Mouse (Mus musculus): ENCODE data around the gene Pip5k1c. TPM values are rescaled to one million over a fixed set of nuclear protein-coding genes. Genes with fewer than 3 reads are reported as not detected.

The Pip5k1c gene
- total RNA-seq, 2 experiments from 2014 or later: 17.3 to 51.0 TPM

DNA sequence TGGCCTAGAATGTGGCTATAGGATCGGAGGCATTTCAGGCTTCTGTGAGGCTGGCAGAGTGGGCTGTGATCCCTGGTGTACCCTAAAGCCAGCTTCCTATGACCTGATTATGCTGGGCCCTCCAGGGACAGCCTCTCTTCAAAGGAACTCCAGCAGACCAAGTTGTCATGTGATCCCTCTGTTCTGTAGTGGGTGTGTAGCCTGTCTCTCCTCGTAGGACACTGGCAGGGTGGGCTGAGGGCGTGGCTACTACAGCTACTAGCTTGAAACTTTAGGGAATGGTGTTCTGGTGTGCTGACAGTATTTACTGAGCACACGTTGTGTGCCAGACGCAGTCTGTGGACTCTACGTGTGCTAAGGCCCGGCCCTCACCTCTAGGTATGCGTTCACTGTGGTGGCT is 68.0 kb downstream of the Pip5k1c start:
- no peak for ATAC-seq (replicated peaks; ENCODE audit: low FRiP score, low TSS enrichment, poor library complexity, severe bottlenecking)

DNA sequence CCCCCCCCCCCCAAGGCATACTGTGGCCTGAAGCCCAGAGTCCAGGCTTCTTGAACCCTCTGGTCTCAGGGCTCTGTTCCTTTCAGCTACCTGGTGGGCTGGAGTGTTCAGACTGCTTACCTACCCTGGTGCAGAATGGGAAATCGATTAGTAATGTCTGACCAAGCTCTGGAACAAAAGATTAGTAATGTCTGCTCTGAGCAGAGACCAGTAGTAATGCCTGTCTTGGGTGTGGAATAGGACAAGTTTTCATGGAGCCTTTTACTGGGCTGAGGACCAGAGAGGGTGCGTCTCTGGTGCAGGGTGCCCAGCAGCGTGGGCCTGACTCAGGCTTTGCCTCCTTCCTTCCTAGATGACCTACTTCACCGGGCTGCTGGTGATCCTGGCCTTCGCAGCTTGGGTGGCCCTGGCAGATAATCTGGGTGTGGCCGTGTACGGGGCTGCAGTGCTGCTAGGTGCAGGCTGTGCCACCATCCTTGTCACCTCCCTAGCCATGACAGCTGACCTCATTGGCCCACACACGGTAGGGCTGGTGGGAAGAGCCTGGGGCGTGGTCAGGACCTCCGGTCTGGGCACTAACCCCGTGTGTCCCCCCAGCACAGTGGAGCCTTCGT is 69.7 kb downstream of the Pip5k1c start:
- peak; percentile 74 for ATAC-seq (replicated peaks; ENCODE audit: low FRiP score, low TSS enrichment, poor library complexity, severe bottlenecking)

DNA sequence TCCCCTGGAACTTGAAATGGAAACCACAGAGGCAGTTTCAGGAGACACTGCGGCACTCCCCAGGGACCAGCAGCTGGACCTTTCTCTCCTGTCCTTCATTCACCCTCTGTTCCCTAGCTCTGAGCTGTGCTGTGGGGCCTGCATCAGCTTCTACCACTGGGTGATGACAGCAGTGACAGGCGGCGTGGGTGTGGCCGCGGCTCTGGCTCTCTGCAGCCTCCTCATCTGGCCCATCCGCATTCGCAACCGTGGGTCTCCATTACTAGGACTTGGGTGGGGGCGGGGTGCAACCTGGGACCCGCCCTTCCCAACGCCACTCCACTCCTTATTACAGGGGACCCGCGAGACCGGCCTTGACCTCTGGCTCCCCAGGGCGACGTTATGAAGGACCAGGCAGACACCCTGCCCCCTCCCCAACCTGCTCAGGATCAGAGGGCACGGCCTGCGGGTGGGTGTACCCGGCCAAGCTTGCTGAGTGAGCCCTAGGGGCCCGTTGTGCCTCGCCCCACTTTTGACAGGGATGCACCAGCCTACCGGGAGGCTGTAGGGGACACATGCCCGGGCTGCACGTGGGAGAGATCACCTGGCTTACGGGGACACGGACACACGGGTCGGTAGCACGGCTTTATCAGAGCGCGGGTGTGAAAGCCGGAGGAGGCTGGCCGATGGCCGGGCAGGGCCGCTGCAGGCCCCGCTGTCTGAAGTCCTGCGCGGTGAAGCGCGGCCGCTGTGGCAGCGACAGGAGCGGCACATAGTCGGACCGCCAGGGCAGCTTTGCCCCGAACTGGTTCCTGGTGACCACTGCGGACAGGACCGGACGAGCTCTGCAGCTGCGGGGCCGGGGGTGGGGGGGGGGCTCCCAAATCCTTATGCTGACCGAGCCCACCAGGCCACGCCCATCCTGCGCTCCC is 70.9 kb downstream of the Pip5k1c start:
- ATAC-seq (replicated peaks; ENCODE audit: low FRiP score, low TSS enrichment, poor library complexity, severe bottlenecking): no peak

DNA sequence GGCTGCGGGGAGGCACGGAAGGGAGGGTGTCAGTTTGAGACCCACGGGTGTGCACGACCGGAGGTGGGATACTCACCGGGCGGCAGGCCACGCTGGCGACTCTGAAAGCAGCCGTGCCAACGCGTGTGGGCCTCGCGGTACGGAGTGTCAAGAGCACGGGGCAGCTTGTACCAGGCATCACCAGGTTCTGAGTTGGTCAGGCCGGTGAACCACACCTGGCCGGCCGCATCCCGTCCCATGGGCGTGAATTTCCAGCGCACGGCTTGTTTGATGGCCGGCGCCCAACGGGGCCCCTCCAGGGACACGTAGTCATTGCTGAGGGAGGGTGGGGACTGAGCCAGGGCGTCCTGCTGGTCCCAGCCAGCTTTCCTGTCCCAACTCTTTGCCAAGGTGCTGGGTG is 71.9 kb downstream of the Pip5k1c start:
- no peak for ATAC-seq (replicated peaks; ENCODE audit: low FRiP score, low TSS enrichment, poor library complexity, severe bottlenecking)

DNA sequence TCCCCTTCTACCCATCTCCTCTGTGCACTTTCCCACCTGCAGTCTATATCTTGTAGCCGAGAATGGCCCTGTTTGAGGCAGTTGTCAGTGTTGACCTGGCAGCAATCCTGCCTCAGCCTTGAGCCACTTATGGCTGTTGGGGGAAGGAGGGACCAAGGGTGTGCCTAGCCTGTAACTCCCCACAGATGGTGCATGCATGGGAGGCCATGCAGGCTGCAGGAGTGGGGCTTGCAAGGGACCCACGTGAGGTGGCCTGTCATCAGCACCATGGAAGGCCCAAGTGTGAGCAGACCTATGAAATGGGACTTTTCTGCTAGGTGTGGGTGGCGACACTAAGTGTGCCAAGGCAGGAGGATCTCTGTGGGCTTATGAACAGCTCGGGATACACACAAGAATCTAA is 72.3 kb downstream of the Pip5k1c start:
- no peak for ATAC-seq (replicated peaks; ENCODE audit: low FRiP score, low TSS enrichment, poor library complexity, severe bottlenecking)

DNA sequence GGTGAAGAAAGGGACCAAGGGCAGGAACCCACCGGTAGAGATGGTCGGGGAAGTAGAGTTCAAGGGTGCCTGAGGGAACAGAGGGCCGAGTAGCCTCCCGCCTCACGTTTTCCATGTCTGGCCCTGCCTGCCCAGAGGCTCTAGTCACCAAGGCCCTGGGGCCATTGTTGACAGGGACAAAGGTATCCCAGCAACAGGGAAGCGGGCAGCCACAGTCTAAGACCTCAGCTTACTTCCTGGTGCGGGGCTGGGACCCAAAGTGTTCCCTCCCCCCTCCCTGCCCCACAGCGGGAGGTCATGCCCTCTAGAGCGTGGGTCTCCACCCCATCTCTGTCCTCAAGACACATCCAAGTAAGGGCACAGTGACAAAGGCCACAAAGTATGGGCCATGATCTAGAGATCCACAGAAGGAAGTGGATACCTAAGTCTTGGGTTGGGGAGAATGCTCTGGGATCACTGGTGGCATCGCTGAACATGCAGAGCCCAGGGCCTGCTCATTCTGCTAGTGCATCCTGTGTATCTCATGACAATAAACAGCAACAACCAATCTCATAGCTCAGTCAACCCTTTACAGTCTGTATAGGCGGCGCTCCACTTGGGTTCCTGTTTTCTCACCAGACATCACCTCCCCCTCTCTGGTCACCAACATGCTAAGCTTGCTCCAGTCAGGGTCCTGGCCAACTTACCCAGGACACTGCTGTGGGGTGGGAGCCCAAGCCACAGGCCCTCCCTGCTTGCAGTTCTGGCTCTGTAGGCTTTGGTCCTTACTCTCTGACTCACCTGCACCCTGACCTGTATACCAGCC is 73.1 kb downstream of the Pip5k1c start, which contains the start of gene 4930404N11Rik:
TSS of gene 4930404N11Rik (minus strand) at position 145 of the 805 bp plus-strand sequence.
- ATAC-seq (replicated peaks; ENCODE audit: low FRiP score, low TSS enrichment, poor library complexity, severe bottlenecking): no peak

DNA sequence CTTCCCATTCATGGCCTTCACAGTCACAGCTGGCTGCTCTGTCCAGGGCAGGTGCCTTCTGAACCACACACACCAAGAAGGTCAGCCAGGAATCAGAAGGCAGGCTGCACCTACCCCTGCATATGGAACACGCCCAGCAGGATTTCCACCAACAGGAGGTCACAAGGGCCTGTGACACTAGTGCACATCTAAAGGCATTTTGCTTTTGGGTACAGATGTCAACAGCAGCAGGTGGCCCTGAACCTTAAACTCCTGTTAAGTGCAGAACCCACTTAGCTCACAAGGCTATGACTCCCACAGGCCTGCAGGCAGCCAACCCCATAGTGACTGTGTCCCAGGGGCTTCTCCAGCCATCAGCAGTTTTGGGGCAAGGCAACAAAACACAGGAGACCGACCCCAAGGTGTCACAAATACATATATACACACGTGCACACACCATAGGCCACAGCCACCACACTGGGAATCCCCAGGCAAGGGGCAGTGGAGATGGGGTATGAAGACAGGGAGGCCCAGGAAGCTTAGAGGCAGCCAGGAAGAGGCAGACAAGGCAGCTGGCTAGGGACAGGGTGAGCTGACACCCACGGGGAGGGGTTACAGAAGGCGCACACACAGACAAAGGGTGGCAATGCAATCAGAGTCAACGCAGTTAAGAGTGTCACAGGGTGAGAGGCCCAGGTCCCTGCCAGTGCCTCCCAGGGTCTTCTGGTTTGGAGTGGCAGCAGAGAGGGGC is 73.9 kb downstream of the Pip5k1c start:
- no peak for ATAC-seq (replicated peaks; ENCODE audit: low FRiP score, low TSS enrichment, poor library complexity, severe bottlenecking)

DNA sequence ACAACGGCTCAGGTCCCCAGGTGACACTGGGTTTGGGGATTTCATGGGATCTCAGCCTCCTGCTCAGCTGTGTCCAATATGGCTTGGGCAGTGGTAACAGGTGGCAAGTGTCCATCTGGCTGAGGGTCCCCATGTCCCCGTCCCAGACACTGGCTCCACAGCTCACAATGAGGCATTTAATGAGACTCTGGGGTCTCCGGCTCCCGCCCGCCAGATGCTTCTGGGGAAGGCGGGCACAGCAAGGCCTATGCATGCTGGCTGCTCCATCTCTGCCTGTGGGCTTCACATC is 74.4 kb downstream of the Pip5k1c start:
- no peak for ATAC-seq (replicated peaks; ENCODE audit: low FRiP score, low TSS enrichment, poor library complexity, severe bottlenecking)

Other genes starting within 250 kb of the Pip5k1c start
Only the 30 nearest of the 32 such genes appear.
- 40.7 and 52.0 TPM in 2 replicates for gene Thop1, start 222.9 kb upstream of the Pip5k1c start, total RNA-seq (2014; fragmentation: Nextera tagmentation)
- gene Thop1, start 222.9 kb upstream of the Pip5k1c start, total RNA-seq (2017): 46.0 and 58.3 TPM in 2 replicates
- not detected in 2 replicates for gene Creb3l3, start 194.1 kb upstream of the Pip5k1c start, total RNA-seq (2014; fragmentation: Nextera tagmentation)
- not detected in 2 replicates for gene Creb3l3, start 194.1 kb upstream of the Pip5k1c start, total RNA-seq (2017)
- gene Map2k2, start 187.0 kb upstream of the Pip5k1c start, total RNA-seq (2014; fragmentation: Nextera tagmentation): 111 and 122 TPM in 2 replicates
- 38.7 and 50.2 TPM in 2 replicates for gene Map2k2, start 187.0 kb upstream of the Pip5k1c start, total RNA-seq (2017)
- gene Zbtb7a, start 157.7 kb upstream of the Pip5k1c start, total RNA-seq (2014; fragmentation: Nextera tagmentation): 33.4 and 34.4 TPM in 2 replicates
- gene Zbtb7a, start 157.7 kb upstream of the Pip5k1c start, total RNA-seq (2017): 8.5 and 15.9 TPM in 2 replicates
- 14.8 and 15.2 TPM in 2 replicates for gene Pias4, start 125.0 kb upstream of the Pip5k1c start, total RNA-seq (2014; fragmentation: Nextera tagmentation)
- 5.4 and 20.8 TPM in 2 replicates for gene Pias4, start 125.0 kb upstream of the Pip5k1c start, total RNA-seq (2017)
- 1,282 and 1,455 TPM in 2 replicates for gene Eef2, start 116.3 kb upstream of the Pip5k1c start, total RNA-seq (2014; fragmentation: Nextera tagmentation)
- 1,743 and 1,799 TPM in 2 replicates for gene Eef2, start 116.3 kb upstream of the Pip5k1c start, total RNA-seq (2017)
- 27.7 and 51.7 TPM in 2 replicates for gene Dapk3, start 110.0 kb upstream of the Pip5k1c start, total RNA-seq (2014; fragmentation: Nextera tagmentation)
- gene Dapk3, start 110.0 kb upstream of the Pip5k1c start, total RNA-seq (2017): 16.2 and 30.9 TPM in 2 replicates
- gene 4930442H23Rik, start 109.1 kb upstream of the Pip5k1c start, total RNA-seq (2014; fragmentation: Nextera tagmentation): not detected in 2 replicates
- not detected in 2 replicates for gene 4930442H23Rik, start 109.1 kb upstream of the Pip5k1c start, total RNA-seq (2017)
- gene Nmrk2, start 90.9 kb upstream of the Pip5k1c start, total RNA-seq (2014; fragmentation: Nextera tagmentation): not detected in 2 replicates
- not detected in 2 replicates for gene Nmrk2, start 90.9 kb upstream of the Pip5k1c start, total RNA-seq (2017)
- not detected in 2 replicates for gene Atcay, start 62.1 kb upstream of the Pip5k1c start, total RNA-seq (2014; fragmentation: Nextera tagmentation)
- gene Atcay, start 62.1 kb upstream of the Pip5k1c start, total RNA-seq (2017): not detected in 2 replicates
- gene Zfr2, start 59.8 kb upstream of the Pip5k1c start, total RNA-seq (2014; fragmentation: Nextera tagmentation): 1.1 and 3.5 TPM in 2 replicates
- 0.46 TPM in 1 of 2 replicates, not detected in the other for gene Zfr2, start 59.8 kb upstream of the Pip5k1c start, total RNA-seq (2017)
- 2.9 and 9.8 TPM in 2 replicates for gene Matk, start 40.0 kb upstream of the Pip5k1c start, total RNA-seq (2014; fragmentation: Nextera tagmentation)
- gene Matk, start 40.0 kb upstream of the Pip5k1c start, total RNA-seq (2017): 5.5 and 5.6 TPM in 2 replicates
- 130 and 158 TPM in 2 replicates for gene Mrpl54, start 26.0 kb upstream of the Pip5k1c start, total RNA-seq (2014; fragmentation: Nextera tagmentation)
- 157 and 212 TPM in 2 replicates for gene Mrpl54, start 26.0 kb upstream of the Pip5k1c start, total RNA-seq (2017)
- 28.9 and 32.6 TPM in 2 replicates for gene Apba3, start 26.0 kb upstream of the Pip5k1c start, total RNA-seq (2014; fragmentation: Nextera tagmentation)
- gene Apba3, start 26.0 kb upstream of the Pip5k1c start, total RNA-seq (2017): 2.6 and 16.7 TPM in 2 replicates
- gene Tjp3, start 1.4 kb upstream of the Pip5k1c start, total RNA-seq (2014; fragmentation: Nextera tagmentation): 0.81 and 7.3 TPM in 2 replicates
- gene Tjp3, start 1.4 kb upstream of the Pip5k1c start, total RNA-seq (2017): 1.3 and 2.5 TPM in 2 replicates
- 26.4 and 46.2 TPM in 2 replicates for gene Cactin, start 28.1 kb downstream of the Pip5k1c start, total RNA-seq (2014; fragmentation: Nextera tagmentation)
- 30.4 and 33.4 TPM in 2 replicates for gene Cactin, start 28.1 kb downstream of the Pip5k1c start, total RNA-seq (2017)
- gene Tbxa2r, start 35.8 kb downstream of the Pip5k1c start, total RNA-seq (2014; fragmentation: Nextera tagmentation): 0.66 and 2.3 TPM in 2 replicates
- 0.52 TPM in 1 of 2 replicates, not detected in the other for gene Tbxa2r, start 35.8 kb downstream of the Pip5k1c start, total RNA-seq (2017)
- gene Gipc3, start 50.3 kb downstream of the Pip5k1c start, total RNA-seq (2014; fragmentation: Nextera tagmentation): not detected in 2 replicates
- gene Gipc3, start 50.3 kb downstream of the Pip5k1c start, total RNA-seq (2017): not detected in 2 replicates
- 25.7 and 37.6 TPM in 2 replicates for gene Hmg20b, start 57.5 kb downstream of the Pip5k1c start, total RNA-seq (2014; fragmentation: Nextera tagmentation)
- gene Hmg20b, start 57.5 kb downstream of the Pip5k1c start, total RNA-seq (2017): 44.2 and 61.1 TPM in 2 replicates
- gene Mfsd12, start 64.5 kb downstream of the Pip5k1c start, total RNA-seq (2014; fragmentation: Nextera tagmentation): 15.7 and 16.4 TPM in 2 replicates
- gene Mfsd12, start 64.5 kb downstream of the Pip5k1c start, total RNA-seq (2017): 13.9 and 14.1 TPM in 2 replicates
- 0.70 TPM in 1 of 2 replicates, not detected in the other for gene 4930404N11Rik, start 72.9 kb downstream of the Pip5k1c start, total RNA-seq (2014; fragmentation: Nextera tagmentation)
- 1.9 TPM in 1 of 2 replicates, not detected in the other for gene 4930404N11Rik, start 72.9 kb downstream of the Pip5k1c start, total RNA-seq (2017)
- gene Fzr1, start 85.6 kb downstream of the Pip5k1c start, total RNA-seq (2014; fragmentation: Nextera tagmentation): 28.5 and 50.0 TPM in 2 replicates
- gene Fzr1, start 85.6 kb downstream of the Pip5k1c start, total RNA-seq (2017): 12.2 and 14.9 TPM in 2 replicates
- 12.3 and 31.4 TPM in 2 replicates for gene Dohh, start 91.5 kb downstream of the Pip5k1c start, total RNA-seq (2014; fragmentation: Nextera tagmentation)
- 31.2 and 37.8 TPM in 2 replicates for gene Dohh, start 91.5 kb downstream of the Pip5k1c start, total RNA-seq (2017)
- 1.2 and 6.3 TPM in 2 replicates for gene Gm48551, start 91.5 kb downstream of the Pip5k1c start, total RNA-seq (2014; fragmentation: Nextera tagmentation)
- 0.11 and 2.6 TPM in 2 replicates for gene Gm48551, start 91.5 kb downstream of the Pip5k1c start, total RNA-seq (2017)
- 4.0 TPM in 1 of 2 replicates, not detected in the other for gene Gm48552, start 96.0 kb downstream of the Pip5k1c start, total RNA-seq (2014; fragmentation: Nextera tagmentation)
- not detected in 2 replicates for gene Gm48552, start 96.0 kb downstream of the Pip5k1c start, total RNA-seq (2017)
- gene Smim24, start 100.1 kb downstream of the Pip5k1c start, total RNA-seq (2014; fragmentation: Nextera tagmentation): 7.7 and 12.8 TPM in 2 replicates
- gene Smim24, start 100.1 kb downstream of the Pip5k1c start, total RNA-seq (2017): 7.4 and 7.5 TPM in 2 replicates
- gene Nfic, start 162.7 kb downstream of the Pip5k1c start, total RNA-seq (2014; fragmentation: Nextera tagmentation): 10.6 and 15.9 TPM in 2 replicates
- 3.0 and 3.4 TPM in 2 replicates for gene Nfic, start 162.7 kb downstream of the Pip5k1c start, total RNA-seq (2017)
- 0.32 TPM in 1 of 2 replicates, not detected in the other for gene Celf5, start 189.7 kb downstream of the Pip5k1c start, total RNA-seq (2014; fragmentation: Nextera tagmentation)
- gene Celf5, start 189.7 kb downstream of the Pip5k1c start, total RNA-seq (2017): 0.38 TPM in 1 of 2 replicates, not detected in the other
- gene Ncln, start 203.4 kb downstream of the Pip5k1c start, total RNA-seq (2014; fragmentation: Nextera tagmentation): 91.4 and 117 TPM in 2 replicates
- gene Ncln, start 203.4 kb downstream of the Pip5k1c start, total RNA-seq (2017): 42.4 and 71.2 TPM in 2 replicates
- gene S1pr4, start 207.2 kb downstream of the Pip5k1c start, total RNA-seq (2014; fragmentation: Nextera tagmentation): 19.0 and 22.2 TPM in 2 replicates
- gene S1pr4, start 207.2 kb downstream of the Pip5k1c start, total RNA-seq (2017): 17.2 and 18.9 TPM in 2 replicates

All from megakaryocyte-erythroid progenitor cell, adult 5-6 weeks (primary cell).